Mouse (Mus musculus) midbrain, embryonic 16.5 days (tissue): ENCODE data around the gene Capn12. TPM values are rescaled to one million over a fixed set of nuclear protein-coding genes. Genes with fewer than 3 reads are reported as not detected.
A peak's percentile ranks its signal among the peaks of the same experiment; 100 is the strongest.

ENCODE experiments used
- ATAC-seq: fragments of 200-750 bp; cut with Nextera tagmentation; 2 replicates; pipeline ENCODE4 v1.8.0; 2017; ENCODE audit warnings: moderate TSS enrichment
- H3K27ac ChIP-seq: fragments of 300-500 bp; sonication (generic); 2 replicates; pipeline ENCODE4 v1.5.1; 2014; ENCODE audit warnings: mild to moderate bottlenecking, low read length, mixed read lengths
- H3K27me3 ChIP-seq: fragments of 300-500 bp; sonication (generic); 2 replicates; pipeline ENCODE4 v1.6.1; 2014; ENCODE audit warnings: low read depth, low read length, mixed read lengths; ENCODE audit not compliant: control insufficient read depth, insufficient read depth
- H3K36me3 ChIP-seq: fragments of 300-500 bp; sonication (generic); 2 replicates; pipeline ENCODE4 v1.6.1; 2014; ENCODE audit warnings: mild to moderate bottlenecking, low read length, moderate library complexity, mixed read lengths; ENCODE audit not compliant: control insufficient read depth, insufficient read depth
- H3K4me1 ChIP-seq: fragments of 300-500 bp; sonication (generic); 2 replicates; pipeline ENCODE4 v1.6.1; 2014; ENCODE audit warnings: mild to moderate bottlenecking, low read length, mixed read lengths; ENCODE audit not compliant: control insufficient read depth, insufficient read depth
- H3K4me2 ChIP-seq: fragments of 300-500 bp; sonication (generic); 2 replicates; pipeline ENCODE4 v1.6.1; 2014; ENCODE audit warnings: mild to moderate bottlenecking, low read length, mixed read lengths
- H3K4me3 ChIP-seq: fragments of 300-500 bp; sonication (generic); 2 replicates; pipeline ENCODE4 v1.5.1; 2014; ENCODE audit warnings: low read depth, mild to moderate bottlenecking, low read length, moderate library complexity, mixed read lengths
- H3K9ac ChIP-seq: fragments of 300-500 bp; sonication (generic); 2 replicates; pipeline ENCODE4 v1.6.1; 2014; ENCODE audit warnings: low read depth, low read length, mixed read lengths
- H3K9me3 ChIP-seq: fragments of 300-500 bp; sonication (generic); replicated peaks from 2 replicates; pipeline ENCODE4 v1.6.1; 2014; ENCODE audit warnings: mild to moderate bottlenecking, low read length, mixed read lengths; ENCODE audit not compliant: control insufficient read depth, poor library complexity, severe bottlenecking
- WGBS: fragments of 180-500 bp; shearing (Covaris S2); extraction: QIAGEN DNeasy Blood & Tissue Kit; methylation state at CpG from one replicate; pipeline ENCODE4 v1.1.7; 2014; 5-methylcytosine and 5-hydroxymethylcytosine counted together
- polyA plus RNA-seq: library from polyadenylated mRNA; unstranded; fragments of >200 nt; fragmentation: Nextera tagmentation; extraction: Ambion mirVana; gene quantifications from 2 replicates; pipeline ENCODE4 v1.2.1, GENCODE M21; 2015

The Capn12 gene
- polyA plus RNA-seq, 1 experiment from 2014 or later: 0.40 TPM

DNA sequence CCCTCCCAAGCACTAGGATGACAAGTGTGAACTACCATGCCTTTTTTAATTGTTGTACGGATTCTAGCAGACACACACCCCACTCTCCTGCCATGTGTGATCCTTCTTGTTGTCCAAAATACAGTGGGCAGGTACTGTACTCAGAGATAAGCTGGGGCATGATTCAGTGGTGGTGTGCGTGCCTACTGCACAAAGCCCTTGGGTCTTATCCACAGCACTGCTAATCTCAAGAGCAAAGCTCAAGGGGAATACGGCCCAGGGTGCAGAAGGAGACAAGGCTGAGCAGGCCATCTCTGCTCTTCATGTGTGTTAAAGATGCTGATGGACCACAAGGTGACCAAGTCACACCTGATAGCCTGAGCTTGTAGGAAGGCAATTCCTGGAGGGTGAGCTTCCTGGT is 40.0 kb downstream of the Capn12 start:
- peaks cover 9% of the 10 kb centered on the region for H3K36me3 ChIP-seq
- H3K4me3 ChIP-seq: no peak overlapping the region
- H3K4me1 ChIP-seq: peaks cover 32% of the 10 kb centered on the region
- ATAC-seq: no peak
- H3K9ac ChIP-seq: no peak overlapping the region
- H3K27me3 ChIP-seq: no peaks in the 10 kb centered on the region
- H3K9me3 ChIP-seq: no peaks in the 10 kb centered on the region
- H3K27ac ChIP-seq: no peak overlapping the region
- H3K4me2 ChIP-seq: no peak overlapping the region
- 89% methylated on average over 3 of the region's 3 CpGs for WGBS

DNA sequence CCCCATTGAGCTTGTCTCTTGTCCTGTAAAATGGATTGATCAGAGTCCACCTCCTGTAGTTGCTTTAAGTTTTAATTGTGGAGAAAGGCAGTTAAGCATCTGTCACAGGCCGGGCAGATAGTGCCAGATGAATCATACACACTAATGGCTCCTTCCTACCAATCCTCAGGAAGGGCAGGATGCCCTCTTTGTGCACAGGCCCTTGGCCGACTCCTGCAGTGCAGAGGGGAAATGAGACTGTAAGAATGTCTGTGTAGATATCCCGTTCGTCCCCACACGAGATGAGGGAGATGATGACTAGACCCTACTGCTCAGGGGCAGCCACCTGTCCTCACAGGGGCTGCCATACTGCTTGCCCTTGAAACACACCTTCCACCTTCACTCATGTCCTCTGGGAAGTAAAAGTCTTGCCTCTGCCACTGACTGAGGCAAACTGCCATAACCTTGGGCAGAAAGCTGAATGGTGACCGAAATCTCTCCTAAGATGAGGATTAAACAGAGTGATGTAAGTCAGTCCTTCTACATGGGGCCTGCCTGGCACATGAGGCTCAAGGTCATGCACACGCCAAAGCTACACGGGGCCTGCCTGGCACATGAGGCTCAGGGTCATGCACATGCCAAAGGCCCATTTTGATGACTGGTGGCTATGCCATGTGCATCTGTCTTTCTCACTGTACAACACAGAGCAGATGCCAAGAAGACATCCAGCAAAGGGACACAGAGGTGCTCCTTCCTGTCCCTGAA is 40.7 kb downstream of the Capn12 start:
- H3K27ac ChIP-seq: no peak overlapping the region
- H3K27me3 ChIP-seq: no peaks in the 10 kb centered on the region
- H3K9ac ChIP-seq: no peak overlapping the region
- no peaks in the 10 kb centered on the region for H3K9me3 ChIP-seq
- H3K4me3 ChIP-seq: no peak overlapping the region
- ATAC-seq: no peak
- H3K4me1 ChIP-seq: peaks cover 32% of the 10 kb centered on the region
- H3K36me3 ChIP-seq: peaks cover 9% of the 10 kb centered on the region
- no peak overlapping the region for H3K4me2 ChIP-seq
- 87% methylated on average over 8 of the region's 8 CpGs for WGBS

DNA sequence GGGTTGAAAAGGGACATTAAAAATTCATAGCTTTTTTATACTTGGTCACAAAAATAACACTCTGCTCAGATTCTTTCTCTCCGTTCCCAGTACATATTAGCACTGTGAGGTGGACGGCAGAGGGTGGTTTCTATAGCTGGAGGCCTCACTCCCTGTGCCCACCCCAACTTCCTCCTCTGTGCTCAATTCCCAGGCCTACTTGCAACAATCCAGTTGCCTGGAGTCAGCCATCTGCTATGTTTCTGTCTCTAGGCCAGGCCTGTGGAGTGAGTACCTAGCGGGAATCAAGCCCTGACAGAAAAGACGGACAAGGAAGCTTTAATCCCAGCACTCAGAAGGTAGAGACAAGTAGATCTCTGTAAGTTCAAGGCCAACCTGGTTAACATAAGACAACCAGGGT is 41.4 kb downstream of the Capn12 start:
- ATAC-seq: no peak
- no peaks in the 10 kb centered on the region for H3K27me3 ChIP-seq
- 58% methylated on average over 4 of the region's 4 CpGs for WGBS
- no peak overlapping the region for H3K4me2 ChIP-seq
- no peak overlapping the region for H3K9ac ChIP-seq
- H3K4me3 ChIP-seq: no peak overlapping the region
- peaks cover 9% of the 10 kb centered on the region for H3K36me3 ChIP-seq
- peaks cover 32% of the 10 kb centered on the region for H3K4me1 ChIP-seq
- no peak overlapping the region for H3K27ac ChIP-seq
- no peaks in the 10 kb centered on the region for H3K9me3 ChIP-seq

DNA sequence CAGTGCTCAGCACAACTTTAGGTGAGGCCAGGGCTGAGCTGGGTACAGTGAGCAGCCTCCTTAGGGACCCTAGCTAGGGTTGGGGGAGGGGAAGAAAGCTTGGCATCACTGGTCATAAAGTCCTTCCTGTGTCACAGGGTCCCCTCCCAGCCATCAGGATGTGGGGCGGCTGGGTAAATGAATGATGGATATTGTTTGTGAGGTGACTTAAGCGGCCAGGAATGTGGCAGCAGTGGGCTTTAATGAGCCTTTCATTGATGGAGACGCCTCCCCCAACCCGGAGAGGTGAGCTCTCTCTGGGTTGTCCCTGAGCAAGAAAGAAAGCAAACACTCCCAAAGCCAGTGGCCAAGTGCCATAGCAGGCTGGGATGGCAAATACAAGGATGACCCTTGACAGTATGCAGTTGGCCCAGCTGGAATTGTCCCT is 42.7 kb downstream of the Capn12 start:
- no peaks in the 10 kb centered on the region for H3K36me3 ChIP-seq
- H3K4me2 ChIP-seq: no peak overlapping the region
- no peaks in the 10 kb centered on the region for H3K27me3 ChIP-seq
- H3K9me3 ChIP-seq: no peaks in the 10 kb centered on the region
- H3K4me1 ChIP-seq: peaks cover 28% of the 10 kb centered on the region
- ATAC-seq: no peak
- H3K27ac ChIP-seq: peak overlapping the region; percentile 39; the same call in 1 of the 2 replicates
- 18% methylated on average over 4 of the region's 4 CpGs for WGBS
- no peak overlapping the region for H3K9ac ChIP-seq
- H3K4me3 ChIP-seq: no peak overlapping the region

DNA sequence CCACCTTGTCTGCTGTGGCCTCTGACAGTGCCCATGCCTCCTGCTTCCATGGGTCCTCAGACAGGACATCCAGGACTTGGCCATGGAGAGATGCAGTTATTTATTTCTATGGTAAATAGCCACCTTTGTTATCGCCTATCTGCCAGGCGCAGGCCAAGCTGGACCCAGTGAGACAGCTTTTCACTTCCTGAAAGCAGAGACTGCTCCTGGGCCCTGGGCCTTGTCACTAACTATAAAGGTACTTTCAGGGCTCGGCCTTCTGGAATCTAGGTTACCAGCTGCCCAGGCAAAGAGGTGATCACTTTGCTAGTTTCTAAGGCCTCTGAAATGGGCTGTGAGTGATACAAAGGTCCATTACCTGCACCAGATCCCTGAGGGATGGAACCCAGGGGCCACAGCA is 43.6 kb downstream of the Capn12 start:
- 84% methylated on average over 3 of the region's 3 CpGs for WGBS
- no peaks in the 10 kb centered on the region for H3K27me3 ChIP-seq
- no peaks in the 10 kb centered on the region for H3K9me3 ChIP-seq
- H3K27ac ChIP-seq: 0 out of 2 replicates have a peak overlapping the region, but pooled peaks have one; percentile 14
- no peak for ATAC-seq
- H3K4me3 ChIP-seq: no peak overlapping the region
- H3K9ac ChIP-seq: no peak overlapping the region
- no peaks in the 10 kb centered on the region for H3K36me3 ChIP-seq
- peaks cover 22% of the 10 kb centered on the region for H3K4me1 ChIP-seq
- H3K4me2 ChIP-seq: no peak overlapping the region

DNA sequence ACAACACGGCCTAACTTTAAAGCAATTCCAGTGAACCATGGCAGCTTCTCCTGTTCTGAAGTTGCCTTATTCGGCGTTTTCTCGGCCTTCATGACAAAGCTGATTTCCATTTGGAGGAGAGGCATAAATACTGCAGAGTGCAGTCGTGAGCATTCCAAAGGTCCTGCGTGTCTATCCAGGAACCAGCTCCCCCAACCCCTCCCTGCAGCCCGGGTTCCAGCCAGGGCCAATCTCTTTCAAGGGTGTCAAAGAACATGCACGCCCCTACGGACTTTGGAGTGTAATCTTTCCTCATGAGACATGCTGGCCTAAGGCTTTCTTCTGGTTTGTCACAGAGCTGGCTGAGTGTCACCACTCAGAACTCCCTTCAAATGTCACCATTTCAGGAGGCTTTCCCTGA is 44.1 kb downstream of the Capn12 start:
- no peak overlapping the region for H3K4me2 ChIP-seq
- H3K27me3 ChIP-seq: no peaks in the 10 kb centered on the region
- no peak overlapping the region for H3K9ac ChIP-seq
- no peaks in the 10 kb centered on the region for H3K9me3 ChIP-seq
- H3K4me1 ChIP-seq: peaks cover 22% of the 10 kb centered on the region
- no peak for ATAC-seq
- H3K36me3 ChIP-seq: no peaks in the 10 kb centered on the region
- no peak overlapping the region for H3K4me3 ChIP-seq
- H3K27ac ChIP-seq: no peak overlapping the region
- WGBS: 49% methylated on average over 9 of the region's 9 CpGs

DNA sequence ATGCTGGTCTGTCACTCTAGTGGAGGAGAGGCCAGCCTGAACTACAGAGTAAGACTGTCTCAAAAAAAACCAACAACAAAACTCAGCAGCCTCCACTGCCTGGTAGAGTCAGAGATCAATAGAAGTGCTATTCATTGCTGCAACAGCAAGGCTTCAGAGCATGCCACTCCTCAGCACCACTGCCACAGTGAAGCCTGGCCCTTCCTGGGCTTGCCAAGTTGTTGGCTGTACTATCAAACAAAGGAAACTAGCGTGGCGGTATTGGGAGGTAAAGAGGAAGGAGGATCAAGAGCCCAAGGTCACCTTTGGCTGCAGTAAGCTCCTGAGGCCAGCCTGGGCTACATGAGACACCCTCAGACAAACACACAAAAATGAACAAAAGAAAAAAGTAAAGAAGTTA is 45.0 kb downstream of the Capn12 start:
- peaks cover 22% of the 10 kb centered on the region for H3K4me1 ChIP-seq

DNA sequence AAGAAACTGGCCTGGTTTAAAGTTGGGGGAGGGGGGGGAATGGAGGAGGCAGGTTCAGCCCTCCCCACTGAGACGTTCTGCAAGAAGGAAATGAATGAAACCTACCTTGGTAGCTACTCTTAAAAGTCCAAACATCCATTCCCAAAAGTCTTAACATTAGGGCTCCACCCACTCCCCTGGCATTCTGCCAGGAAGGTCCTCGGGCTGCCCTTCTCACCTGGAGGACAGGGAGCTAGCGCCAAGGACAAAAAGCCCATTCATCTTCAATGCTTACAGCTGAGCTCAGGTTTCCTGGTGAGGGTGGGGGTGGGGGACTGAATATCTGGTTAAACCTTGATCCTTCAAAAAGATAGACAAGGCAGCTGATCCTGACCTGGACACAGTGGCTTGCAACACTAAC is 48.2 kb downstream of the Capn12 start:
- ATAC-seq: no peak
- H3K4me1 ChIP-seq: peaks cover 4% of the 10 kb centered on the region
- no peak overlapping the region for H3K9ac ChIP-seq
- 64% methylated on average over 3 of the region's 3 CpGs for WGBS
- no peaks in the 10 kb centered on the region for H3K27me3 ChIP-seq
- H3K4me3 ChIP-seq: no peak overlapping the region
- no peaks in the 10 kb centered on the region for H3K36me3 ChIP-seq
- no peak overlapping the region for H3K27ac ChIP-seq
- H3K4me2 ChIP-seq: no peak overlapping the region
- no peaks in the 10 kb centered on the region for H3K9me3 ChIP-seq

More for the DNA sequence above, 45.0 kb downstream of the Capn12 start:
- Histone ChIP-seq H3K27me3 (no peaks in the 10 kb centered on the region), H3K36me3 (no peaks in the 10 kb centered on the region), H3K9me3 (no peaks in the 10 kb centered on the region), H3K27ac (no peak overlapping the region), H3K4me3 (no peak overlapping the region), H3K4me2 (no peak overlapping the region), H3K9ac (no peak overlapping the region)
- ATAC-seq: no peak
- 59% methylated on average over 2 of the region's 2 CpGs for WGBS

DNA sequence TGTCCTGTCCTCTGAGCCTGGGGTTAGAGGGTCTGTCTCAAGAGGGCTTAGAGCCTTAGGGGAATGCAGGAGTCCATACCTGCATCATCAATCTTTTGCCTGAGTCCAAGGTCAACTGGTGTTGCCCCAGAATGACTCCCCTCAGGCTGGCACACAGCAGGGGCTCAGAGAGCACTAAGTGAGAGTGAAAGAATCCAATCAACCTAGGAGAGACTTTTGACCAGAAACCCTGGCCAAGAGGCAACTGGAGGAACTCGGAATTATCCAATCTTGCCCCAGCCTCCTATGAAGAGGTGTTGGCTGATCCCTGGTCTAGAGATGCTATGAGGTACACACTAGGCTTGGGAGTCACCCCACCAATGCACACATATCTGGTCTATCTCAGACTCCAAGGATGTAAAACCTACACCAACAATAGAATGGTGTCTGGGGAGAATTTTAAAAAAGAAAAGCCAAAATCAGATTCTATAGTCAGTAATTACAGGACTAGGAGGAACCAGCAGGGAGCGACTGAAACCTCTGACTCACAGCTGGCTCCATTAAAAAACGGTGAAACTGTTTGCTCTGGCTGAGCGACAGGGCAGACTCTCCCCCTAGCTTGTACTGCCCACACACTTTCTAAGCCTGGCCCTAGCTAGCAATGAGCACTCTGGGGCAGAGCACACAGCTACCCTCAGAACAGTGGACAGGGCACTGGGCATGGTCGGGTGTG is 49.3 kb downstream of the Capn12 start:
- no peaks in the 10 kb centered on the region for H3K27me3 ChIP-seq
- no peaks in the 10 kb centered on the region for H3K4me1 ChIP-seq
- no peaks in the 10 kb centered on the region for H3K36me3 ChIP-seq
- ATAC-seq: no peak
- H3K27ac ChIP-seq: no peak overlapping the region
- 62% methylated on average over 5 of the region's 5 CpGs for WGBS
- H3K4me2 ChIP-seq: no peak overlapping the region
- H3K9ac ChIP-seq: no peak overlapping the region
- H3K9me3 ChIP-seq: no peaks in the 10 kb centered on the region
- H3K4me3 ChIP-seq: no peak overlapping the region
